In genomic region chr13:5860651-5861156, GRCm38 (mm10) we compare ENCODE assay signal across 7 mouse cellular contexts. TPM values are rescaled to one million over a fixed set of nuclear protein-coding genes. Genes with fewer than 3 reads are reported as not detected.
A peak's percentile ranks its signal among the peaks of the same experiment; 100 is the strongest.
DNase-seq lines count a peak whose midpoint lies in the region; ATAC-seq lines count a peak whose summit lies in the region.

No protein-coding gene starts in this region.

- H3K4me2 ChIP-seq in stomach, embryonic 14.5 days (replicated peaks; ENCODE audit: low read depth, low read length), result peak overlapping the region; percentile 68

- H3K4me3 ChIP-seq in heart, embryonic 10.5 days, result peak overlapping the region; percentile 81
- peak overlapping the region; percentile 50 for H3K4me3 ChIP-seq in stomach, embryonic 14.5 days (ENCODE audit: low read depth, low read length)

- ATAC-seq in megakaryocyte-erythroid progenitor cell, adult 5-6 weeks (replicated peaks; ENCODE audit: low FRiP score, low TSS enrichment, poor library complexity, severe bottlenecking), result peak; percentile 28; the same call in 1 of the 2 replicates
- peak; percentile 26; the same call in 1 of the 2 replicates for ATAC-seq in stomach, embryonic 14.5 days (ENCODE audit: insufficient number of reproducible peaks, insufficient read depth, low FRiP score, low read depth)

- WGBS in heart, embryonic 10.5 days, result 0% methylated on average over 27 of the region's 27 CpGs
- 1% methylated on average over 27 of the region's 27 CpGs for WGBS in stomach, embryonic 14.5 days

- H3K9ac ChIP-seq in stomach, embryonic 14.5 days (replicated peaks; ENCODE audit: low read depth, low read length), result peak overlapping the region; percentile 84

- peaks cover 13% of the 10 kb centered on the region for H3K4me1 ChIP-seq in heart, embryonic 10.5 days
- H3K4me1 ChIP-seq in stomach, embryonic 14.5 days (ENCODE audit: control insufficient read depth, insufficient read depth, low read length), result peaks cover 17% of the 10 kb centered on the region

- peak overlapping the region; percentile 99 for H3K27ac ChIP-seq in heart, embryonic 10.5 days
- H3K27ac ChIP-seq in stomach, embryonic 14.5 days (ENCODE audit: low read length), result peak overlapping the region; percentile 97

- H3K27me3 ChIP-seq in heart, embryonic 10.5 days (ENCODE audit: insufficient read depth, poor library complexity, severe bottlenecking), result no peaks in the 10 kb centered on the region
- no peaks in the 10 kb centered on the region for H3K27me3 ChIP-seq in stomach, embryonic 14.5 days (ENCODE audit: control insufficient read depth, insufficient read depth, low read length)

- H3K36me3 ChIP-seq in heart, embryonic 10.5 days, result peaks cover 10% of the 10 kb centered on the region
- H3K36me3 ChIP-seq in stomach, embryonic 14.5 days (ENCODE audit: control insufficient read depth, insufficient read depth, low read length), result peaks cover 8% of the 10 kb centered on the region

- DNase-seq in urinary bladder, postnatal 14 days (ENCODE audit: low spot score), result peak; percentile 50
- DNase-seq in urinary bladder, postnatal 4 days (ENCODE audit: low spot score in 2 of 2), result no peak
- DNase-seq in c-Kit-negative CD71-positive TER-119-positive erythroid progenitor cells, embryonic 14.5 days (ENCODE audit: low read depth, low spot score), result peak; percentile 44
- DNase-seq in heart, embryonic 10.5 days (ENCODE audit: low spot score), result peak; percentile 85
- DNase-seq in kidney, postnatal 10 days, result peak; percentile 70

- no peaks in the 10 kb centered on the region for H3K9me3 ChIP-seq in heart, embryonic 10.5 days
- H3K9me3 ChIP-seq in stomach, embryonic 14.5 days (ENCODE audit: control insufficient read depth, low read depth, low read length), result no peaks in the 10 kb centered on the region

RNA-seq across cellular contexts. Expression of gene Klf6, which starts 0.6 kb away (rescaled TPM):
- 56.1 and 63.8 TPM in 2 replicates for polyA plus RNA-seq in heart, embryonic 10.5 days (2016; fragmentation: Nextera tagmentation; extraction: Ambion mirVana)
- 4.3 and 10.6 TPM in 2 replicates for total RNA-seq in megakaryocyte-erythroid progenitor cell, adult 5-6 weeks (2014; fragmentation: Nextera tagmentation)
- total RNA-seq in megakaryocyte-erythroid progenitor cell, adult 5-6 weeks (2017), result 79.0 and 116 TPM in 2 replicates
- 87.3 and 90.3 TPM in 2 replicates for polyA plus RNA-seq in stomach, embryonic 14.5 days (2014; fragmentation: Nextera tagmentation; extraction: Ambion mirVana)

Comparison
In these comparisons a context has a peak if more than half of its experiments do, and no peak if none do; other contexts are left out.
1. DNase-seq: peak in urinary bladder, postnatal 14 days (single experiment), c-Kit-negative CD71-positive TER-119-positive erythroid progenitor cells, embryonic 14.5 days (single experiment), heart, embryonic 10.5 days (single experiment) and kidney, postnatal 10 days (single experiment); none in urinary bladder, postnatal 4 days (0 of 2).